Mouse (Mus musculus): ENCODE measurements around the gene Hoxa3. TPM values are rescaled to one million over a fixed set of nuclear protein-coding genes. Genes with fewer than 3 reads are reported as not detected.

The Hoxa3 gene
- polyA plus RNA-seq, 1 experiment from 2014 or later = not detected

- H3K27me3 ChIP-seq (replicated peaks; ENCODE audit: control insufficient read depth, insufficient read depth, low read length) = peaks cover 96% of the 10 kb centered on the region
Observed at GRCm38 (mm10) chr6:52170166-52170897, 42.8 kb downstream of the Hoxa3 start.

GRCm38 (mm10) chr6:52169499-52170165, 43.5 kb downstream of the Hoxa3 start:
- Histone ChIP-seq H3K4me2 (ENCODE audit: low read length) (no peak overlapping the region), H3K4me3 (ENCODE audit: low read depth, low read length) (no peak overlapping the region), H3K27me3 (replicated peaks; ENCODE audit: control insufficient read depth, insufficient read depth, low read length) (peaks cover 96% of the 10 kb centered on the region), H3K4me1 (ENCODE audit: control insufficient read depth, insufficient read depth, low read length) (no peaks in the 10 kb centered on the region), H3K9me3 (replicated peaks; ENCODE audit: control insufficient read depth, low read length) (no peaks in the 10 kb centered on the region), H3K9ac (ENCODE audit: low read length) (no peak overlapping the region), H3K36me3 (ENCODE audit: control insufficient read depth, insufficient read depth, low read length) (no peaks in the 10 kb centered on the region), H3K27ac (ENCODE audit: low read depth, low read length) (no peak overlapping the region)
- no peak for ATAC-seq
- 3% methylated on average over 16 of the region's 16 CpGs for WGBS
- no peak for DNase-seq (ENCODE audit: low spot score)

More at GRCm38 (mm10) chr6:52170166-52170897, 42.8 kb downstream of the Hoxa3 start:
- Histone ChIP-seq H3K4me1 (ENCODE audit: control insufficient read depth, insufficient read depth, low read length) (no peaks in the 10 kb centered on the region), H3K9me3 (replicated peaks; ENCODE audit: control insufficient read depth, low read length) (no peaks in the 10 kb centered on the region), H3K27ac (ENCODE audit: low read depth, low read length) (no peak overlapping the region), H3K9ac (ENCODE audit: low read length) (no peak overlapping the region), H3K36me3 (ENCODE audit: control insufficient read depth, insufficient read depth, low read length) (no peaks in the 10 kb centered on the region), H3K4me3 (ENCODE audit: low read depth, low read length) (no peak overlapping the region), H3K4me2 (ENCODE audit: low read length) (no peak overlapping the region)
- ATAC-seq (no peak), DNase-seq (ENCODE audit: low spot score) (no peak)
- under 1% methylated on average over 40 of the region's 40 CpGs for WGBS

- H3K4me2 ChIP-seq (ENCODE audit: low read length) = no peak overlapping the region
- H3K27me3 ChIP-seq (replicated peaks; ENCODE audit: control insufficient read depth, insufficient read depth, low read length) = peaks cover 96% of the 10 kb centered on the region
- no peak overlapping the region for H3K9ac ChIP-seq (ENCODE audit: low read length)
- DNase-seq (ENCODE audit: low spot score) (peak; percentile 49), ATAC-seq (no peak)
- 1% methylated on average over 42 of the region's 42 CpGs for WGBS
- H3K36me3 ChIP-seq (ENCODE audit: control insufficient read depth, insufficient read depth, low read length) = no peaks in the 10 kb centered on the region
- H3K9me3 ChIP-seq (replicated peaks; ENCODE audit: control insufficient read depth, low read length) = no peaks in the 10 kb centered on the region
- H3K4me3 ChIP-seq (ENCODE audit: low read depth, low read length) = no peak overlapping the region
- H3K4me1 ChIP-seq (ENCODE audit: control insufficient read depth, insufficient read depth, low read length) = no peaks in the 10 kb centered on the region
- H3K27ac ChIP-seq (ENCODE audit: low read depth, low read length) = no peak overlapping the region
Observed at GRCm38 (mm10) chr6:52168191-52169055, 44.7 kb downstream of the Hoxa3 start.

GRCm38 (mm10) chr6:52167736-52168161, 45.4 kb downstream of the Hoxa3 start:
- H3K27ac ChIP-seq (ENCODE audit: low read depth, low read length) = no peak overlapping the region
- H3K9ac ChIP-seq (ENCODE audit: low read length) = no peak overlapping the region
- no peak overlapping the region for H3K4me3 ChIP-seq (ENCODE audit: low read depth, low read length)
- no peak overlapping the region for H3K4me2 ChIP-seq (ENCODE audit: low read length)
- no peak for DNase-seq (ENCODE audit: low spot score)
- H3K27me3 ChIP-seq (replicated peaks; ENCODE audit: control insufficient read depth, insufficient read depth, low read length) = peaks cover 96% of the 10 kb centered on the region
- H3K36me3 ChIP-seq (ENCODE audit: control insufficient read depth, insufficient read depth, low read length) = no peaks in the 10 kb centered on the region
- H3K9me3 ChIP-seq (replicated peaks; ENCODE audit: control insufficient read depth, low read length) = no peaks in the 10 kb centered on the region
- ATAC-seq = no peak
- H3K4me1 ChIP-seq (ENCODE audit: control insufficient read depth, insufficient read depth, low read length) = no peaks in the 10 kb centered on the region
- WGBS = under 1% methylated on average over 14 of the region's 14 CpGs

GRCm38 (mm10) chr6:52167176-52167575, 46.0 kb downstream of the Hoxa3 start:
- H3K27ac ChIP-seq (ENCODE audit: low read depth, low read length) = no peak overlapping the region
- H3K36me3 ChIP-seq (ENCODE audit: control insufficient read depth, insufficient read depth, low read length) = no peaks in the 10 kb centered on the region
- DNase-seq (ENCODE audit: low spot score) = no peak
- no peak overlapping the region for H3K4me2 ChIP-seq (ENCODE audit: low read length)
- no peaks in the 10 kb centered on the region for H3K4me1 ChIP-seq (ENCODE audit: control insufficient read depth, insufficient read depth, low read length)
- H3K9me3 ChIP-seq (replicated peaks; ENCODE audit: control insufficient read depth, low read length) = no peaks in the 10 kb centered on the region
- peaks cover 95% of the 10 kb centered on the region for H3K27me3 ChIP-seq (replicated peaks; ENCODE audit: control insufficient read depth, insufficient read depth, low read length)
- H3K9ac ChIP-seq (ENCODE audit: low read length) = no peak overlapping the region
- 3% methylated on average over 1 of the region's 1 CpGs for WGBS
- ATAC-seq = no peak
- no peak overlapping the region for H3K4me3 ChIP-seq (ENCODE audit: low read depth, low read length)

- 3% methylated on average over 4 of the region's 4 CpGs for WGBS
- Histone ChIP-seq H3K4me1 (ENCODE audit: control insufficient read depth, insufficient read depth, low read length) (no peaks in the 10 kb centered on the region), H3K4me3 (ENCODE audit: low read depth, low read length) (no peak overlapping the region), H3K27ac (ENCODE audit: low read depth, low read length) (no peak overlapping the region), H3K9me3 (replicated peaks; ENCODE audit: control insufficient read depth, low read length) (no peaks in the 10 kb centered on the region), H3K36me3 (ENCODE audit: control insufficient read depth, insufficient read depth, low read length) (no peaks in the 10 kb centered on the region), H3K9ac (ENCODE audit: low read length) (no peak overlapping the region), H3K27me3 (replicated peaks; ENCODE audit: control insufficient read depth, insufficient read depth, low read length) (peaks cover 95% of the 10 kb centered on the region), H3K4me2 (ENCODE audit: low read length) (no peak overlapping the region)
- ATAC-seq (no peak), DNase-seq (ENCODE audit: low spot score) (no peak)
Observed at GRCm38 (mm10) chr6:52166431-52167077, 46.6 kb downstream of the Hoxa3 start.

GRCm38 (mm10) chr6:52165441-52166370, 47.4 kb downstream of the Hoxa3 start:
- Histone ChIP-seq H3K36me3 (ENCODE audit: control insufficient read depth, insufficient read depth, low read length) (no peaks in the 10 kb centered on the region), H3K9ac (ENCODE audit: low read length) (no peak overlapping the region), H3K4me3 (ENCODE audit: low read depth, low read length) (no peak overlapping the region), H3K27me3 (replicated peaks; ENCODE audit: control insufficient read depth, insufficient read depth, low read length) (peaks cover 92% of the 10 kb centered on the region), H3K4me2 (ENCODE audit: low read length) (no peak overlapping the region), H3K4me1 (ENCODE audit: control insufficient read depth, insufficient read depth, low read length) (no peaks in the 10 kb centered on the region), H3K9me3 (replicated peaks; ENCODE audit: control insufficient read depth, low read length) (no peaks in the 10 kb centered on the region), H3K27ac (ENCODE audit: low read depth, low read length) (no peak overlapping the region)
- WGBS = under 1% methylated on average over 28 of the region's 28 CpGs
- ATAC-seq (no peak), DNase-seq (ENCODE audit: low spot score) (no peak)

Data from forebrain, embryonic 14.5 days (tissue).